Mouse (Mus musculus) testis, adult 2 months (tissue): ENCODE results near the gene Gm2000.

ENCODE experiments used
- CTCF ChIP-seq: fragments of 200-500 bp; IDR thresholded peaks from 2 replicates; pipeline ENCODE4 v1.5.1; 2012; ENCODE audit warnings: low read depth, mild to moderate bottlenecking, inconsistent platforms, low read length, moderate library complexity; ENCODE audit not compliant: control insufficient read depth, insufficient read depth, insufficient replicate concordance
- POLR2A ChIP-seq: fragments of 200-500 bp; IDR thresholded peaks from 2 replicates; pipeline ENCODE4 v1.6.1; 2012; ENCODE audit warnings: low read depth, mild to moderate bottlenecking, inconsistent platforms, low read length, moderate library complexity; ENCODE audit not compliant: control insufficient read depth

GRCm38 (mm10) chr1:156350441-156350840, 15.4 kb upstream of the Gm2000 start:
- TF ChIP-seq CTCF: no peak
- no peak for TF ChIP-seq POLR2A
